Mouse (Mus musculus) heart, postnatal 4 days (tissue): ENCODE results near the gene Bcar1. TPM values are rescaled to one million over a fixed set of nuclear protein-coding genes. Genes with fewer than 3 reads are reported as not detected.
A peak's percentile ranks its signal among the peaks of the same experiment; 100 is the strongest.

Experiments used
- DNase-seq: peaks from one replicate; pipeline ENCODE4 v3.0.0; 2021
- total RNA-seq, 2 experiments: library from RNA; stranded (reverse); gene quantifications; 2 replicates each; pipeline ENCODE4 v1.2.3; 2021

Gene Bcar1
- total RNA-seq, 2 experiments from 2014 or later, result 62.7 to 65.0 TPM

DNA sequence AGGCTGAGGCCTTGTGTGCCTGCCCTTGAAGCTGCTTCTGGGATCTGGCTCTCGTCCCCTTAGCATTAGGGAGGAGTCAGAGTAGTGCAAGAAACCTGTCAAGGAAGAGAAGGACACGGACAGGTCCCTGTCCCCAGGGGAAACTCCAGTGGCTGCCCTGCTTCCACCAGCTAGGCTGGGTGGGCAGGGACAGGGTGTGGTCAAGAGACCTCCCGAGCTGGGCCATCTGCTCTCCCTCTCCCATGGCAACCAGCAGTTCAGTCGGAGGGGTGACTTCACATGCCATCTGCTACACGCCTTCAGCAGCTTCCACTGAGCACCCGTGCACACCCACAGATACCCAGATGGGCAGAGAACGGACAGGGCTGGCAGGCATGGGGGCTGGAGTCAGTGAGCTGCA is 7.3 kb downstream of the Bcar1 start:
- DNase-seq, result peak; percentile 8

DNA sequence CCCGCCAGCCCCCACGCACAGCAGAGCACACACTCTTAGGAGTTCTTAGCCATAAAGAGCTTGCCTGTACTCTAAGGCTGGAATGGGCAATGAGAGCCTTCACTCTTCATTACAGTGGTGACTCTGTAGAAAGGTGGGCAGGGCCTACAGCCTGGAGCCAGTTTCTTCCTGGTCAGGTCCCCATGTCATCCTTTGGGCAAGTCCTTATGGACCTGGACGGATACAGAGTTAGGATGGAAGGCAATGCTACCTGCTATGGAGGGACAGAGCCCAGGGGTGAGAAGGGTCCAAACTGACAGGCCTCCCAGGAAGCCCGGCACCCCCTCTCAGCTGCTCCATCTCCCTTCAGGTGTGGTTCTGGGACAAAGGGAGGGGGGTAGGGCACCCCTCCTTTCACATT is 7.8 kb downstream of the Bcar1 start:
- no peak for DNase-seq

DNA sequence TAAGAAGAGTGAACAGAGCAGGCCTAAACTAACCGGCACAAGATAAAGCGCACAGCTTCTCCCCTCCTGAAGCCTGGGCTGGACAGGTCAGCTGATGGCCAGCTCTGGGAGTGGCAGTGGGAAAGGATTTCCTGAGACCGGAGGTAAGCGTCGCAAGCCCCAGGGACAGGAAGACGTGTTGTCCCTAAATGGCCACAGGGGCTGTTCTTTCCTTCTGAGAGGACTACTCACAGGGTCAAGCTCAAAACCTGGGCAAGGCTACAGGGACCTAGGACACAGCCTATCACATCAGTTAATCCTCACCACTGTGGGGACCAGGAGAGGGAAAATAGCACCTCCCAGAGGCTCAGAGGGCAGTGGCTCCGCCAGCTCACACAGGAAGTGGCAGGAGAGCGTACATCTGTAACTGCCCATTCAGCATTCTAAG is 8.3 kb downstream of the Bcar1 start:
- DNase-seq, result peak; percentile 56

DNA sequence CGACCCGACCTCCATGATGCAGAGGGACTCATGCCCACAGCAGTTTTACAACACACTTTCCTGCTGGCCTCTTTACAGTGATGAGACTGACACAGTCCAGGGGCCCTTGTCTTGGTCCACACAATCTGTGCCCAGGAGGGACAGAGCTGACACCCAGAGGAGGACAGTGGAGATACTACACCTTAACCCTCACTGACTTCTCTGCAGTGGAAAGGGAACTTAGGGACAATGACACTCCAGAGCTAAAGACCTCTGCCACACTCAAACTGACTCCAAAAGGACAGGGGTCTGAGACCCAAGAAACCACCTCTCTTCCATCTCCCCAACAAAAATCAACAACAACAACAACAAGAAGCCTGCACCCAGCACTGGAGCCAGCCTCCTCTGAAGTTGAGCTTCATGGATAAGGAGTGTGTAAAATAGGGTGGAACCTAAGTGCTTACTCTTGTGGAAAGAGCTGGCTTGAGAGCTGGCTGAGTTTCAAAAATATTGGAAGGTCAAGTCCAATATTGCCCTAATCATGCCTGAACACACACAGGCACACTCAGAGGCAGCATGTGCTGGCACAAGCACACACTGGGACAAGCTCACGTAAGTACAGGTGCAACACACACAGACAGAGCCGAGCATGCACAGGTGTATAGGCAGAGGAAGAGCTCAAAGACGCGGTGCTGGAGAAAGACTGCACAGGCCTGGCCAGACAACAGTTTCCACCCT is 9.2 kb downstream of the Bcar1 start:
- DNase-seq, result peak; percentile 14

DNA sequence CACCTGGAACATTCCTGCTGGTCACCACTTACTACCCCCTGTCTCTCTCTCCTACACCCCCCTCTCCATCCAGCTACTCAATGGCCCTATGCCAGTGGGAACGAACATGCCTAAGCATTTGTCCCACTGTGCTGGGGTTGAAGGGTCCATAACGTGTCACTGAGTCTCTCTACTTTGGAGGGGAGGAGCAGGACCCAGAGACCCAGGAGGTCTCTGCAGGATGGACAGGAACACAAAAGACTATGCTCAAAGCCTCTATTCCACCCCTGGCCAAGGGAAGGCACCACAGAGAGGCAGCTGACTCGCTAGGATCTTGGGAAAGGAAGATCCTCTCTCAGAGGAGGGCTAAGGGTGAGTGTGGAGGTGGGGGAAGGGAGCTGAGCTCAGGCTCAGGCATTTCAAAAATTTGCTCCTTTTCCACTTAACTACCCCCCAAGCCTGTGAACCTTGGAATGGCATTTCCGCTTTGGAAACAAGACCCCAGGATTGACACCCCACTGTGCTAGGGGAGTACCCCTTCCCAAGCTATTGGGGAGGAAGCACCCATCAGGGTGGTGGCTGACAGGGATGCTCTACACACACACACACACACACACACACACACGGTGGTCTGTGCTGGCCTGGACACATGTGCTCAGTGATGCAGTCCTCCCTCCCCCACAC is 9.9 kb downstream of the Bcar1 start:
- DNase-seq, result peak; percentile 27

DNA sequence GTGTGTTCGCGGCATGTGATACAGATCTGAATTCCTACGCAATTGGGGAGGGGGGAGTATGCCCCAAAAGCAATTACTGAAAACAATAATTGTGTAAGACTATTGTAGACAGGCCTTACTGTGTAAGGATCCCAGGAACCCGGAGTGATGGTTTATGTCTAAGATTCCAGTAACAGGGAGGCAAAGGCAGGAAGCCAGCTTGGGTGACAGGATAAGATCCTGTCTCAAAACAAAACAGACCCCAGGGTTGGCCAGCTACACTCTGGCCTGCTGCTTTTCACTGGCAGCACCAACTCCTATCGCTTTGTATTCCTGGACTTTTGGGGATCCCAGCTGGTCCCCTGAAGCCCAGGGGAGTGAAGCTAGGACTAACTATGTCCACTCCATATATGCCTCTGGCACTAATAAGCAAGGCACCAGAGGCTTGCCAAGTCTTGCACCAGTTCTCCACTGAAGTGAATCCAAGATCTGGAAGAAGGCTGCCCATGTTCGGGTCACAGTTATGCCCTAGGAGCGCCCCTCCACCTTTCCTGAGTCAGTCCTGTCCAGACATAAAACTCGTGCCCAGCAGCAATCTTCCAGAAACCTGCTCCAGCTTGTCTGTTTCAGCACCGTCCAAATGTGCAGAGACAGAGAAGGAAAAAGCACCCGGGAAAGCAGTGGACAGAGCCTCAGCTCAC is 11.1 kb downstream of the Bcar1 start:
- peak; percentile 35 for DNase-seq

- peak; percentile 99 for DNase-seq
Measured at GRCm38 (mm10) chr8:111732004-111732403, 11.6 kb downstream of the Bcar1 start.

DNA sequence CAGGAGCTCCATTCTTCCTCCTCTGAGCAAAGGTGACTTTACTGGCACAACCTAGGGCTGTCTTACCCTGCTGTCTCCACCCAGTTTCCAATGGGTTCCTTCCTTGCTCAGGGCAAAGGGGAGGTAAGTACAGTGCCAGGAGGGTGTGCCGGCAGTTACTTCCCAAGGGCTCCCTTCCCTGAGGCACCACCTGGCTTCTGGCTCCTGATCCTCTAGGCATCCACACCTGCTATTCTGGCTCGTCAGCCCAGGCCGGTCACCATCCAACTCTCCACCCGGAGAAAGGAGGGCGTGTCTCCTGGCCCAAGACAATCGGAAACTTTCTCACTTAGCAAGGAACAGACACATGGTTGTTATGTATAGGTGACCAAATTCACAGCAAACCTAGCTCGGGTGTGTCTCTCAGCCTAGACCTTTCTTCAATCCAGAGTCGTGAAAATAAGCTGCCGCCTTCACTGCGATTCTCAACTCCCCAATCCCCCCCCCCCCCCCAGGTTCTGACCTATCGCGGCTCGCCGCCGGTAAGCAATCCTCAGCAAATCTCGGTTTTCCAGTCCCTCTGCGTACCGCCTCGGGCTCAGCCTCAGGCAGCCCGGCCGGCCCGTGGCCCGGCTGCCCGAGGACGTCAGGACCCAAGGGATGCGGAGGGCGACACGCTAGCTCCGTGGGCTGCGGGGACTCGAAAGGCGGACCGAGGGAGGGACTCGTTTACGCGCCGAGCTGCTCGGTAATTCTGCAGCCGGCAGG is 12.2 kb downstream of the Bcar1 start:
- DNase-seq, result peak; percentile 59

DNA sequence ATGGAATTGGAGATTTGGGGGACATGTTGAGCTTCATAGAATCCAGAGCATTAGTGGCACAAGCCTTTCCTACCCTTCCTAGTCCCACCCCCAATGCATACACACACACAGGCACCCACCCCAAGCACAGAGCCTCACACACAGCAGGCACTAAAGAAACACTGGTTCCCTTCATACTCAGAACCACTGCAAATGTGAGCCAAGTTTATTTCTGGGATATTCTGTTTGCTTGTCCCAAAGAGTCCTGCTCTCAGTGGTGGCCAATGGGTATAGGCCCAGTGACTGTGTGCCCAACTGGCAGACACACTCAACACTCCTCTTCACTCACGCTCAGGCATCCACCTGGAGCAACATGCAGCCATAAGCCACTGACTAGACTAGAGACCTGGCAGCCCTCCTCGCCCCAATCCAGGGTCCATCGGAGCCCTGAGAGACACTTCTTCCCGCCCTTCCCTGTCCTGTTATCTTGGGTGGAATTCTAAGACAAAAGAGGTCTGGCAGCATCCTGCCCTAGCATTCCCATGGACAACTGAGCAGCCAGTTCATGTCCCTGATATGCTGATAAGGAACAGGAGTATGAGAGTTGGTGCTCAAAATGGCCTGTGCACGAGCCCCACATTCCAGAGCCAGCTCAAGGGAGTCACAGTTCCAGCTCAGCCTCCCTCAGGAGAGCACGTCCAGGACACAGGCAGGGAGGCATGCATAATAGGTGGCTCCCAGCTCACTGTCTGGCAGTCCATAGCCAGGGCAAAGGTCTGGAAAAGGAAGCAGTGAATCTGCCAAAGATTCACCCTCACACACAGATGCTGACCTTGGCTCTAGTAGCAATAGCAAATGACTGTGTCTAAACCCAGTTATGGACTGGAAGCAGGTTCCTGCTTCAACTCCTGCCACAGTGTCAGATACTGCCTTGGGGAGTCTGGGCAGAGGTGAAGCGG is 14.1 kb downstream of the Bcar1 start:
- peak; percentile 37 for DNase-seq

DNA sequence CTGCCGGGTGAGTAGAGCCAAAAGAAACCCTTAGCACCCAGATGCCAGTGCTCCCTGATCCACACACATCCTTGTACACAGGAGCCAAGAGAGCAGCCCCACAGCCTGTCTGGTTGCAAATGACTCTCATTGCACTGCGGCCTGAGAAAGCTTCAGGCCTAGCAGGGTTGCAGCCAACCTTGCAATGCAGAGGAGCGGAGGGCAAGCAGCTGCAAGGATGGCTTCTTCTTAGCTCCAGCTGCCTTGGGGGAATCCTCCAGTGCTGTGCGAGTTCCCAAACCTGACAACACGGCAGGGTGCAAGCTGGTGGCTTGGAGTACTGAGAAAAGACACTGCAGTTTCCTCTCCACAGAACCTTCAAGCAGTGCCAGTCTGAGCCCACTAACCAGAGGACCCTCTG is 15.1 kb downstream of the Bcar1 start:
- no peak for DNase-seq

DNA sequence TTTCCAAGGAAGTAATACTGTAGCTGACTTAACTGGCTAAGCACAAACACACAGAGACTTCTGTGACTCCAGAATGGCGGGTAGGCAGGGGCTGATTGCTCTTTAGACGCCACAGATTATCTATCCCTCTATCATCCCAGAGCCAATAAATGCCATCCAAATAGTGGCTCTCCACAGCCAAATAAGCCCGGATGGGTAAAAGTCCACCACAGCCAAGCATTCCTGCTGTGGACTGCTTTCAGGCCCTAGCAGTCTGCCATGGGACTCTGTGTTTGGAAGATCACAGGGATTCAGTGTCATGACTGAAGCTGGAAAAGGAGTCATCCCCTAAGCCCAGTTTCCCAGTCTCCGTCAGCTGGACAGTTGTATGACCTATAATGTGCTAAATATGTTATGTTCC is 16.1 kb downstream of the Bcar1 start:
- no peak for DNase-seq

DNA sequence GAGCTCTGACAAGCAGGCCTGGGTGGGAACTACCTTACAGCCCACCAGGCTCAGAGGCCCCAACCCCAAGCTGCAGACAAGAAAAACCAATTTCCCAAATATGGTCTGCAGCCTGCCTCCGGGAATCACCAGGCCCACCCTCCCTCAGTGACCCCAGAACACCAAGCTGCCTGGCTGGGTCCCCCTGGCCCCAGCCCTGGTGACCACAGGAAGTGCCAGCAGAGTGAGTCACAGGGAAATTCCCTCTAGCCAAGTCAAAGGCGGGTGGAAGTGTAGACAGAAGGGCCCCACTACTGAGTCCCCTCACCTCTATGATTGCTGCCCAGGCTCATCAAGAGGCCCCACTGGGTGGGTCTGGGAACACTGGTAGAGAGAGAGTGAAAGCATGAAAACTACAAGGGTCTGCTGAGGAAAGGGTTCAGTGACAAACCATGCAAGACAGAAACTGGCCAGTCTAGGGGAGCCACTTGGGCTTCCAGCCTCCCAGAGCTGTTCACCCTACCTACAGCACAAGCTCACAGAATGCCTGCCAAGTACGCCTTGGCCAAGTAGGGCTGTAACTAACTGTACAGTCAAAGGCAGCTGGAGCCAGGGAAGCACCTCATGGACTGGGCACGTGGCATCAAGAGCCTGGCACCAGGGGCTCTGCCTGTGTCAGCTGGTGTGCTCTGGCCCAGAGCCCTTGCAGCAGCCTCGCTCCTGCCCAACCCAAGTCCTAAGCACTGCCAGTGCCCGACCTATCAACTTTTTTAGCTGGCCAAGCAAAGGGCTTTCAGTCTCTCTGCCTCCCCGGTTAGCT is 17.3 kb downstream of the Bcar1 start:
- DNase-seq, result peak; percentile 85

- DNase-seq, result no peak
Measured at GRCm38 (mm10) chr8:111725341-111725740, 18.3 kb downstream of the Bcar1 start.

DNA sequence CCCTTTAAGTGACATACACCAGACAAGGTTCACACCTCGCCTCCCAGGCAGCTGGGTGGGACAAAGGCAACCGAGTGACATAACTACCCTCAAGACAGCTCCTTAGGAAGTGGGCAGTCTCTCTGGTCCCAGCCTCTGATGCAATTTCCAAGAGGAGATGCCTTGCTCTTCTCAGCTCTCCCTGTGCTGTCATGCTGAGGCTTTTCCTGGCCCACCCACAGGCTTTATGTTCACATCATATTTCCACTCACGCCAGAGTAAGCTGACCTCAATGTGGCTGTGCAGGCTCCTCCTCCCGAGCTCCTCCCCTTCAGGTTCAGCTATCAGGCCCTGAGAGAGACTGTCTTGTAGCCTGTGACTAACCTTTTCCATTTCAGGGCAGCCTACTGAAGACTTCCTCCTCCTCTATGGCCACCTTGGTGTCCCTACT is 23.5 kb downstream of the Bcar1 start:
- no peak for DNase-seq

GRCm38 (mm10) chr8:111718937-111719336 is 24.7 kb downstream of the Bcar1 start:
- DNase-seq, result no peak

- peak; percentile 64 for DNase-seq
Measured at GRCm38 (mm10) chr8:111717866-111718265, 25.7 kb downstream of the Bcar1 start.

- DNase-seq, result no peak
Measured at GRCm38 (mm10) chr8:111717488-111717792, 26.2 kb downstream of the Bcar1 start.

DNA sequence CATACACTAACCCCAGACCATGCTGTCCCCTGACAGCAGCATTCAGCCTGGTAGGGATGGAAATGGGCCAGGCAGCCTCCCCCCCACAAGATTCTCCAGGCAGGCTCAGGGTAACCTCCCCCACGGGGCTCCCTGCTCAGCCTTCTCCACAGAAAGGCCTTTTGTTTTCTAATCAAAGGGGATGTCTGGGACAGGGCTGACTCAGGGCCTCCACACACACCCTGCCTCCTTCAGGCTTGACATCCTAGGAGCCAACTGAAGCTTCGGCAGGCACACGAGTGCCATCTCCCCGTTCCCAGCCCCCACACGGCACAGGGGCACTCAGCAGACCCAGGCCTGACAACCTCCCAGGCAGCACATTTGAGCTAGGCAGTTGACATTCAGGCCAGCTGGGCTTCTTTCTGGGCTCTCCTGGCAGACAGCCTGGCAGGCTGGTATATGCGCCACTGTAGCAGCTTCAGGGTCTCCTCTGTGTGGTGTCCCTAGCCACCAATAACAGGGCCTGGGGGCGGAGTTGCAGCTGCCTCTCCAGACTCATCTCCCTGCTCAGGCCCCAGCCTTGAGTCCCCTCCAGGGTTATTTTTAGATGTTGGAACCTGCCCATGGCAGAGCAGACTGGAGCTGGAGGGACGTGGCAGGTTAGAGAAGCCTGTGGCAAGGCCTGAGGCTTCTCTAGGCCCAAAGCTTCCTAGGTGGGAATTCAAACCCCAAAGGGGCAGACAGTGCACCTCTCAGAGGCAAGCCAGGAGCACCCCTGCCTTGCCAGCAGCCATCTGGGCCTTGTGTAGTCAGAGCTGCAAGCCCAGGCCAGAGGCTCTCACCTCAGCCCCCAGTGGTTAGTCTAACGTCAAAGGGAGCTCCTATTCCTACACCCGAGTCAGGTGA is 26.8 kb downstream of the Bcar1 start:
- peak; percentile 91 for DNase-seq

GRCm38 (mm10) chr8:111715514-111715913 is 28.1 kb downstream of the Bcar1 start:
- DNase-seq, result no peak

- DNase-seq, result no peak
Measured at GRCm38 (mm10) chr8:111714295-111714694, 29.3 kb downstream of the Bcar1 start.
